Mouse (Mus musculus): ENCODE measurements around the gene Tmem185a. TPM values are rescaled to one million over a fixed set of nuclear protein-coding genes. Genes with fewer than 3 reads are reported as not detected.
"Not testable (repeated sequence)": the region's sequence is repeated elsewhere in the genome, so short reads cannot be mapped to it uniquely, and the experiment has no call there.

Tmem185a gene
- polyA plus RNA-seq (2017; shearing (Covaris generic)), result 10 to 100 TPM; 19.8 to 30.3 (median 21.2) TPM

GRCm38 (mm10) chrX:70476792-70477776 lies at the start of gene Tmem185a:
Gene Tmem185a (minus strand): TSS chrX:70477180.
- peak; percentile 81 for ATAC-seq

GRCm38 (mm10) chrX:70514413-70514812 lies 37.4 kb upstream of the Tmem185a start:
- ATAC-seq, result not testable (repeated sequence)

GRCm38 (mm10) chrX:70487328-70487727 lies 10.3 kb upstream of the Tmem185a start:
- ATAC-seq, result not testable (repeated sequence)

GRCm38 (mm10) chrX:70482154-70482553 lies 5.2 kb upstream of the Tmem185a start:
- ATAC-seq, result no peak

- ATAC-seq, result no peak
These were observed 1.7 kb upstream of the Tmem185a start for GRCm38 (mm10) chrX:70478701-70479100.

GRCm38 (mm10) chrX:70475215-70475765 lies 1.7 kb downstream of the Tmem185a start:
- no peak for ATAC-seq

- ATAC-seq, result no peak
These were observed 10.1 kb downstream of the Tmem185a start for GRCm38 (mm10) chrX:70466897-70467296.

- ATAC-seq, result no peak
These were observed 11.5 kb downstream of the Tmem185a start for GRCm38 (mm10) chrX:70465489-70465888.

GRCm38 (mm10) chrX:70463621-70464020 lies 13.4 kb downstream of the Tmem185a start:
- ATAC-seq, result no peak

GRCm38 (mm10) chrX:70452359-70452758 lies 24.6 kb downstream of the Tmem185a start:
- not testable (repeated sequence) for ATAC-seq

GRCm38 (mm10) chrX:70425473-70425872 lies 51.5 kb downstream of the Tmem185a start:
- not testable (repeated sequence) for ATAC-seq

Other genes starting within 250 kb of the Tmem185a start
- 1 to 10 TPM; 4.1 to 5.2 (median 4.3) TPM for gene Ids, start 112.1 kb downstream of the Tmem185a start, polyA plus RNA-seq (2017; shearing (Covaris generic))
- gene 1110012L19Rik, start 91.3 kb downstream of the Tmem185a start, polyA plus RNA-seq (2017; shearing (Covaris generic)), result 10 to 100 TPM; 32.3 to 37.1 (median 35.7) TPM